Mouse (Mus musculus) lung, adult 2 months (tissue): ENCODE data around the gene Adamts2. TPM values are rescaled to one million over a fixed set of nuclear protein-coding genes. Genes with fewer than 3 reads are reported as not detected.

Experiments used
- DNase-seq: peaks from one replicate; pipeline ENCODE4 v3.0.0; 2022
- H3K4me1 ChIP-seq: fragments of 200-500 bp; 2 replicates; pipeline ENCODE4 v1.6.1; 2011; ENCODE audit warnings: low read length; ENCODE audit not compliant: control insufficient read depth, insufficient read depth
- H3K4me3 ChIP-seq: fragments of 200-500 bp; replicated peaks from 2 replicates; pipeline ENCODE3; 2011; ENCODE audit warnings: low read depth, mild to moderate bottlenecking, control low read depth, low read length; ENCODE audit errors: extremely low read depth
- CTCF ChIP-seq: fragments of 200-500 bp; IDR thresholded peaks from 2 replicates; pipeline ENCODE4 v1.5.1; 2011; ENCODE audit warnings: mild to moderate bottlenecking, low read length, control low read depth; ENCODE audit not compliant: insufficient read depth
- POLR2A ChIP-seq: fragments of 200-500 bp; IDR thresholded peaks from 2 replicates; pipeline ENCODE4 v1.6.1; 2011; ENCODE audit warnings: low read depth, mild to moderate bottlenecking, control low read depth, low read length, borderline replicate concordance; ENCODE audit errors: extremely low read depth
- WGBS: fragments of 180-500 bp; shearing (Covaris S2); methylation state at CpG from one replicate; pipeline ENCODE4 v1.1.7; 2018; 5-methylcytosine and 5-hydroxymethylcytosine counted together
- polyA plus RNA-seq: library from polyadenylated mRNA; depleted of rRNA; stranded (reverse); fragments of >200 nt; gene quantifications from 2 replicates; pipeline ENCODE4 v1.2.3, GENCODE M21; 2012; rRNA removed

The Adamts2 gene
- polyA plus RNA-seq, 1 experiment = 27.4 TPM

- no peak for TF ChIP-seq CTCF
- TF ChIP-seq POLR2A = no peak
- WGBS = 33% methylated on average over 3 of the region's 3 CpGs
- Histone ChIP-seq H3K4me1 (no peaks in the 10 kb centered on the region; the same call in 1 of the 2 replicates), H3K4me3 (no peak overlapping the region)
- DNase-seq = no peak
Measured at GRCm38 (mm10) chr11:50848520-50849137, 246.7 kb downstream of the Adamts2 start.

- Histone ChIP-seq H3K4me3 (no peak overlapping the region), H3K4me1 (no peaks in the 10 kb centered on the region; the same call in 1 of the 2 replicates)
- no peak for DNase-seq
- TF ChIP-seq CTCF = no peak
- TF ChIP-seq POLR2A = no peak
- 2% methylated on average over 10 of the region's 10 CpGs for WGBS
Measured at GRCm38 (mm10) chr11:50849310-50849709, 247.4 kb downstream of the Adamts2 start.

DNA sequence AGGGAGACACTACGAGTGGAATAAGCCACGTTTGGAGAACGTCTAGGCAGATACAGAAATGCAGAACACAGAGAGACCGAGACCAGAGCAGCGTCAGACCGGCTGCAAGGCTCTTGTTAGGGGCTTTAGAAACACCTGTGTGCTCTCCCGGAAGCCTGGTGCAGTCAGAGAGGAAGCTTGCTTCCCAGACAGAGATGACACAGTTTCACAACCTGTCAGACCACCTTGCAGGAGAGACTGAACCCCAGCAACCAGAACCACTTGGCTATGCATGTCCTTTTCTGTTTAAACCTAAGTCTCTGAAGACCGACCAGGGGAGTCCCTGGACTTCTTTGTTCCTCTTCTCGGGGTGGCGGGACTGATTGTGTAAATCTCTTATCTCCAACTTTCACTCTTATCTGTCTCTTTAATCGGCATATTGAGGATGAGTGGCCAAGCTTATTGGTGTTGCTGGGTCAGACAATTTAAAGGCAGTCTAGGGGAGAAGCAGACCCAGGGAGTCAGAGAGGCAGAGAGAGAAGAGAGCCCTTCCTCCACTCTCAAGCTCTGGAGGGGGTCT is 248.4 kb downstream of the Adamts2 start, which contains the start of gene Grm6:
Gene Grm6 (plus strand): TSS at position 509 of the 559 bp plus-strand sequence.
- WGBS = under 1% methylated on average over 11 of the region's 11 CpGs
- DNase-seq = no peak
- Histone ChIP-seq H3K4me1 (no peaks in the 10 kb centered on the region; the same call in 1 of the 2 replicates), H3K4me3 (no peak within 1 kb of the TSS)
- no peak for TF ChIP-seq CTCF
- TF ChIP-seq POLR2A = no peak

- WGBS = under 1% methylated on average over 72 of the region's 72 CpGs
- Histone ChIP-seq H3K4me1 (no peaks in the 10 kb centered on the region; the same call in 1 of the 2 replicates), H3K4me3 (no peak overlapping the region)
- TF ChIP-seq CTCF (no peak), POLR2A (no peak)
- no peak for DNase-seq
Measured at GRCm38 (mm10) chr11:50850989-50851601, 249.2 kb downstream of the Adamts2 start.

Other genes with a start within 250 kb of the Adamts2 start
- 0.24 and 0.25 TPM in 2 replicates for gene Cby3, start 247.6 kb upstream of the Adamts2 start, polyA plus RNA-seq
- gene Hnrnph1, start 225.1 kb upstream of the Adamts2 start, polyA plus RNA-seq = 53.9 and 94.9 TPM in 2 replicates
- gene Rufy1, start 171.0 kb upstream of the Adamts2 start, polyA plus RNA-seq = 20.0 and 22.1 TPM in 2 replicates
- gene Zfp354c, start 225.6 kb downstream of the Adamts2 start, polyA plus RNA-seq = 1.5 and 2.5 TPM in 2 replicates
- gene Zfp879, start 239.5 kb downstream of the Adamts2 start, polyA plus RNA-seq = 0.26 and 0.32 TPM in 2 replicates
- gene Grm6, start 248.6 kb downstream of the Adamts2 start, polyA plus RNA-seq = 0.09 and 0.17 TPM in 2 replicates